Mouse (Mus musculus): ENCODE data around the gene Hsd11b2.

DNA sequence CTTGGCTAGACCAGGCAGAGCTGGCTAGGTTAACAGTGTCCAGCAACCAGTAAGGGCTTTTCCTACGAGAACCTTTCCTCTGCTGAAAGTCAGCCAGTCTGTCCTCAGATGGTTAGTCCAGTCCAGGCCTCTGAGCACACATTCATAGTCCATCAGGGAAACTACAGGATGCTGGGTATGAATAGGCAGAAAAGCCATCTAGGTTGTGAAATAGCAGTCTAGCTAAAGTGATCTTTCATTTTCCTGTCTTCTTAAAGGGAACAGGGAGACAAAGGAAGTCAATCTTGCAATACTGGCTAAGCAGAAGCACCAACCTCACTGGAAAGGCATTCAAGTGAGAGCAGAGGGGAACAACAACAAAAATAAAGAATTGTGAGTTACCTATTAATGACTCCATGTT lies 34.3 kb downstream of the Hsd11b2 start:
- no peak for TF ChIP-seq TAL1 (IDR thresholded peaks at IDR 0.05; ENCODE audit: low read length)
- no peak for TF ChIP-seq GATA1 (IDR thresholded peaks at IDR 0.05; ENCODE audit: low read length)

Data from erythroblast, embryonic 14.5 days (primary cell).